In genomic region chrX:85574182-85574541, GRCm38 (mm10) we compare ENCODE assay signal across 8 mouse cellular contexts. TPM values are rescaled to one million over a fixed set of nuclear protein-coding genes. Genes with fewer than 3 reads are reported as not detected.
DNase-seq lines count a peak whose midpoint lies in the region; ATAC-seq and TF ChIP-seq lines count a peak whose summit lies in the region.

No protein-coding gene starts in this region.

- H3K9ac ChIP-seq in intestine, embryonic 15.5 days: peak overlapping the region; percentile 69

- peak overlapping the region; percentile 69 for H3K27ac ChIP-seq in left cerebral cortex, adult 2 months
- no peak overlapping the region for H3K27ac ChIP-seq in embryonic fibroblast, embryonic 13.5 days (ENCODE audit: insufficient read depth, low read length)
- H3K27ac ChIP-seq in intestine, embryonic 15.5 days: peak overlapping the region; percentile 54; the same call in 1 of the 2 replicates

- no peak for TF ChIP-seq POLR2A in embryonic fibroblast, embryonic 13.5 days (IDR thresholded peaks at IDR 0.05; ENCODE audit: low read depth, low read length)

- no peak; the same call in 1 of the 2 replicates for TF ChIP-seq CTCF in left cerebral cortex, adult 2 months (IDR thresholded peaks at IDR 0.05)
- TF ChIP-seq CTCF in embryonic fibroblast, embryonic 13.5 days (IDR thresholded peaks at IDR 0.05; ENCODE audit: borderline replicate concordance, insufficient read depth, low read length): no peak

- H3K4me1 ChIP-seq in embryonic fibroblast, embryonic 13.5 days (ENCODE audit: control insufficient read depth, insufficient read depth, low read length): no peaks in the 10 kb centered on the region
- H3K4me1 ChIP-seq in intestine, embryonic 15.5 days (replicated peaks): no peaks in the 10 kb centered on the region

- peak; percentile 63 for ATAC-seq in intestine, embryonic 15.5 days

- WGBS in intestine, embryonic 15.5 days: 16% methylated on average over 33 of the region's 34 CpGs

- no peaks in the 10 kb centered on the region for H3K9me3 ChIP-seq in intestine, embryonic 15.5 days

- no peak for DNase-seq in left cerebral cortex, adult 2 months (ENCODE audit: extremely low spot score in 1 of 2, low spot score in 2 of 2)
- DNase-seq in left cerebral cortex, adult 9 months (ENCODE audit: low spot score in 2 of 2): no peak
- DNase-seq in MN1 (ENCODE audit: low spot score): peak; percentile 22
- peak; percentile 37 for DNase-seq in mesoderm, embryonic 11.5 days (ENCODE audit: low read depth, low spot score)
- peak; percentile 54 for DNase-seq in thymus, postnatal 4 days
- no peak for DNase-seq in cerebellum, adult 11 months

- intact Hi-C loops in left cerebral cortex, adult 2 months (cut with DNase I): no loop called here

- no peaks in the 10 kb centered on the region for H3K36me3 ChIP-seq in intestine, embryonic 15.5 days

- peak overlapping the region; percentile 53 for H3K4me2 ChIP-seq in intestine, embryonic 15.5 days (replicated peaks)

- peak overlapping the region; percentile 71 for H3K4me3 ChIP-seq in left cerebral cortex, adult 2 months
- H3K4me3 ChIP-seq in embryonic fibroblast, embryonic 13.5 days (ENCODE audit: insufficient read depth, low read length): peak overlapping the region; percentile 83
- H3K4me3 ChIP-seq in intestine, embryonic 15.5 days (replicated peaks): peak overlapping the region; percentile 62

- H3K27me3 ChIP-seq in intestine, embryonic 15.5 days (replicated peaks): no peaks in the 10 kb centered on the region

RNA-seq across cellular contexts. Expression of gene Tab3, which starts 0.3 kb away (rescaled TPM):
- 10 to 100 TPM; 17.1 to 17.3 TPM for total RNA-seq in left cerebral cortex, adult 2 months (2021)
- polyA plus RNA-seq in embryonic fibroblast, embryonic 13.5 days (2011; ENCODE audit: insufficient read length, low read depth, missing spikeins): 6.0 and 8.8 TPM in 2 replicates
- polyA plus RNA-seq in intestine, embryonic 15.5 days (2015; fragmentation: Nextera tagmentation; extraction: Ambion mirVana): 4.6 and 5.5 TPM in 2 replicates

Comparison
In these comparisons a context has a peak if more than half of its experiments do, and no peak if none do; other contexts are left out.
1. DNase-seq: peak in MN1 (single experiment), mesoderm, embryonic 11.5 days (single experiment) and thymus, postnatal 4 days (single experiment); none in left cerebral cortex, adult 2 months (0 of 2), left cerebral cortex, adult 9 months (0 of 2) and cerebellum, adult 11 months (single experiment).
2. Peak in every context shown above with its lines, with median percentiles within 50 percentile points of each other: H3K4me3 ChIP-seq.